Mouse (Mus musculus) MEL (cell line): ENCODE results near the gene Lamb3. TPM values are rescaled to one million over a fixed set of nuclear protein-coding genes. Genes with fewer than 3 reads are reported as not detected.

Source experiments
- DNase-seq: peaks from one replicate; pipeline ENCODE4 v3.0.0; 2011; ENCODE audit warnings: low read depth, low spot score
- H3K27ac ChIP-seq: 2 replicates; pipeline ENCODE4 v1.5.1; 2012; ENCODE audit warnings: low read depth, mild to moderate bottlenecking, control low read depth, low read length, moderate library complexity; ENCODE audit not compliant: control insufficient read depth
- H3K27me3 ChIP-seq, 2 experiments: fragments of 150-350 bp in 1 of 2; sonication (generic) in 1 of 2; 2 replicates each; pipeline ENCODE4 v1.6.1; 2012; ENCODE audit warnings: low read length in 2 of 2, mild to moderate bottlenecking in 2 of 2, improper control_type of control experiment in 1 of 2, moderate library complexity in 1 of 2; ENCODE audit not compliant: insufficient read depth in 2 of 2, control insufficient read depth in 1 of 2
- H3K36me3 ChIP-seq, 2 experiments: 2 replicates each; pipeline ENCODE4 v1.6.1; 2012 to 2014; ENCODE audit warnings: low read length in 2 of 2, improper control_type of control experiment in 1 of 2, inconsistent platforms in 1 of 2, mild to moderate bottlenecking in 1 of 2; ENCODE audit not compliant: insufficient read depth in 2 of 2, control insufficient read depth in 1 of 2
- H3K4me1 ChIP-seq, 2 experiments: fragments of 150-350 bp in 1 of 2; sonication (generic) in 1 of 2; 2 replicates each; pipeline ENCODE4 v1.6.1; 2012; ENCODE audit warnings: low read length in 2 of 2, improper control_type of control experiment in 1 of 2, mild to moderate bottlenecking in 1 of 2; ENCODE audit not compliant: insufficient read depth in 2 of 2, control insufficient read depth in 1 of 2
- H3K4me3 ChIP-seq, 2 experiments: fragments of 150-350 bp in 1 of 2; sonication (generic) in 1 of 2; 2 replicates each; pipeline ENCODE4 v1.5.1; 2012; ENCODE audit warnings: low read depth in 2 of 2, low read length in 2 of 2, mild to moderate bottlenecking in 2 of 2, moderate library complexity in 2 of 2, control low read depth in 1 of 2, improper control_type of control experiment in 1 of 2; ENCODE audit not compliant: control insufficient read depth in 1 of 2, insufficient read depth in 1 of 2
- H3K79me2 ChIP-seq: 2 replicates; pipeline ENCODE4 v1.6.1; 2012; ENCODE audit warnings: mild to moderate bottlenecking, low read length, moderate library complexity; ENCODE audit not compliant: control insufficient read depth, poor library complexity, insufficient read depth
- H3K9ac ChIP-seq: 2 replicates; pipeline ENCODE4 v1.6.1; 2012; ENCODE audit warnings: low read depth, mild to moderate bottlenecking, control low read depth, low read length, moderate library complexity; ENCODE audit not compliant: control insufficient read depth, poor library complexity, severe bottlenecking
- H3K9me3 ChIP-seq: fragments of 150-350 bp; sonication (generic); replicated peaks from 2 replicates; pipeline ENCODE4 v1.6.1; 2012; ENCODE audit warnings: mild to moderate bottlenecking, low read length, improper control_type of control experiment, moderate library complexity; ENCODE audit not compliant: insufficient read depth
- BHLHE40 ChIP-seq: IDR thresholded peaks from 2 replicates; pipeline ENCODE4 v1.6.1; 2012; ENCODE audit warnings: low read depth, mild to moderate bottlenecking, inconsistent platforms, low read length, improper control_type of control experiment, borderline replicate concordance
- CHD2 ChIP-seq: IDR thresholded peaks from 2 replicates; pipeline ENCODE4 v1.6.1; 2011; ENCODE audit warnings: low read length, improper control_type of control experiment
- E2F4 ChIP-seq: IDR thresholded peaks from 2 replicates; pipeline ENCODE4 v1.6.1; 2011; ENCODE audit warnings: low read depth, low read length, improper control_type of control experiment, borderline replicate concordance
- ELF1 ChIP-seq: IDR thresholded peaks from 2 replicates; pipeline ENCODE4 v1.6.1; 2014; ENCODE audit warnings: low read depth, mild to moderate bottlenecking, inconsistent platforms, low read length, improper control_type of control experiment, moderate library complexity
- EP300 ChIP-seq, 2 experiments: IDR thresholded peaks; 2 replicates each; pipeline ENCODE4 v1.6.1; 2011; ENCODE audit warnings: improper control_type of control experiment in 2 of 2, low read length in 2 of 2, low read depth in 1 of 2, mild to moderate bottlenecking in 1 of 2
- GABPA ChIP-seq: IDR thresholded peaks from 2 replicates; pipeline ENCODE4 v1.6.1; 2012; ENCODE audit warnings: low read depth, mild to moderate bottlenecking, inconsistent platforms, low read length, improper control_type of control experiment, moderate library complexity
- GATA1 ChIP-seq: IDR thresholded peaks from 2 replicates; pipeline ENCODE4 v1.6.1; 2011; ENCODE audit warnings: low read depth, low read length, improper control_type of control experiment
- HCFC1 ChIP-seq: IDR thresholded peaks from 2 replicates; pipeline ENCODE4 v1.6.1; 2012; ENCODE audit warnings: low read depth, mild to moderate bottlenecking, inconsistent platforms, low read length, improper control_type of control experiment, moderate library complexity
- KAT2A ChIP-seq: conservative IDR thresholded peaks from 2 replicates; pipeline ENCODE4 v1.6.1; 2012; ENCODE audit warnings: low read depth, low read length, improper control_type of control experiment, inconsistent platforms
- MAZ ChIP-seq: IDR thresholded peaks from 2 replicates; pipeline ENCODE4 v1.6.1; 2012; ENCODE audit warnings: low read depth, mild to moderate bottlenecking, inconsistent platforms, low read length, improper control_type of control experiment
- MEF2A ChIP-seq: IDR thresholded peaks from 2 replicates; pipeline ENCODE4 v1.6.1; 2014; ENCODE audit warnings: low read depth, mild to moderate bottlenecking, inconsistent platforms, low read length, improper control_type of control experiment; ENCODE audit not compliant: poor library complexity, insufficient replicate concordance, severe bottlenecking; ENCODE audit errors: extremely low read depth
- MXI1 ChIP-seq: IDR thresholded peaks from 2 replicates; pipeline ENCODE4 v1.6.1; 2011; ENCODE audit warnings: mild to moderate bottlenecking, low read depth, low read length, improper control_type of control experiment
- RAD21 ChIP-seq: IDR thresholded peaks from 2 replicates; pipeline ENCODE4 v1.6.1; 2011; ENCODE audit warnings: mild to moderate bottlenecking, low read depth, low read length, improper control_type of control experiment
- RCOR1 ChIP-seq: IDR thresholded peaks from 2 replicates; pipeline ENCODE4 v1.6.1; 2012; ENCODE audit warnings: low read depth, mild to moderate bottlenecking, inconsistent platforms, low read length, improper control_type of control experiment
- SIN3A ChIP-seq: IDR thresholded peaks from 2 replicates; pipeline ENCODE4 v1.6.1; 2012; ENCODE audit warnings: low read length, improper control_type of control experiment, inconsistent platforms
- SMC3 ChIP-seq: IDR thresholded peaks from 2 replicates; pipeline ENCODE4 v1.6.1; 2011; ENCODE audit warnings: low read depth, low read length, improper control_type of control experiment
- TAL1 ChIP-seq: IDR thresholded peaks from 2 replicates; pipeline ENCODE4 v1.6.1; 2012; ENCODE audit warnings: mild to moderate bottlenecking, inconsistent platforms, low read length, moderate library complexity, mixed read lengths
- TBP ChIP-seq: IDR thresholded peaks from 2 replicates; pipeline ENCODE4 v1.8.0; 2011; ENCODE audit warnings: low read depth, low read length, improper control_type of control experiment
- TCF12 ChIP-seq: IDR thresholded peaks from 2 replicates; pipeline ENCODE4 v1.6.1; 2014; ENCODE audit warnings: low read depth, mild to moderate bottlenecking, inconsistent platforms, low read length, improper control_type of control experiment, moderate library complexity
- USF2 ChIP-seq, 2 experiments: IDR thresholded peaks; 2 replicates each; pipeline ENCODE4 v1.6.1; 2011 to 2012; ENCODE audit warnings: improper control_type of control experiment in 2 of 2, low read length in 2 of 2, borderline replicate concordance in 1 of 2, inconsistent platforms in 1 of 2, low read depth in 1 of 2, mild to moderate bottlenecking in 1 of 2; ENCODE audit not compliant: insufficient read depth in 1 of 2
- ZC3H11A ChIP-seq: IDR thresholded peaks from 2 replicates; pipeline ENCODE4 v1.6.1; 2012; ENCODE audit warnings: low read depth, mild to moderate bottlenecking, inconsistent platforms, low read length, improper control_type of control experiment
- polyA plus RNA-seq, 2 experiments: library from polyadenylated mRNA; stranded (reverse) in 1 of 2; unstranded in 1 of 2; fragments of >175 nt in 1 of 2; fragments of >200 nt in 1 of 2; gene quantifications; 2 replicates each; pipeline versions ENCODE4 v1.2.1 to v1.2.4; 2012; ENCODE audit warnings: low replicate concordance in 2 of 2, low read depth in 1 of 2; ENCODE audit not compliant: insufficient read length in 2 of 2, insufficient read depth in 1 of 2, missing spikeins in 1 of 2
- total RNA-seq: library from RNA; depleted of rRNA; stranded (reverse); fragments of 300-350 nt; gene quantifications from 2 replicates; pipeline ENCODE4 v1.2.3, GENCODE M21; 2012

Gene Lamb3
- total and polyA plus RNA-seq, 3 experiments: 0.03 to 0.35 TPM; not detected in 1

DNA sequence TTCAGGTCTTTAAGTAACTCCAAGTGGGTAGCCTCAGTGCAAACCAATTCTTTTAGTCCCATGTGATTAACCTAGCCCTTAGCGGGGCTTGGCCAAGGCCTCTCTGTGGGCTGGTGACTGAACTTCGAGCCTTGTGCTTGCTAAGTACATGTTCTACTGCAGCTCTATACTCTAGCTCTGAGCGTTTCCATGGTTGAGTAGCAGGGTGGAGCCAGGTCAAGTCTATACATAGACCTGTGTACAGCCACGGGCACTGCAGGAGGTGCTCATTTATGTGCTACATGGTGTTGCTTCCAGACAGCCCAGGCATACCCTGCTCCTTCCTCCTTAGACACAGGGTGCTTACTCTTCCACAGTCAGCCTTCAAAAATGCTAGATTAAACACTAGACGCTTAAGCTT lies 88.4 kb downstream of the Lamb3 start:
- no peak overlapping the region for H3K9ac ChIP-seq

DNA sequence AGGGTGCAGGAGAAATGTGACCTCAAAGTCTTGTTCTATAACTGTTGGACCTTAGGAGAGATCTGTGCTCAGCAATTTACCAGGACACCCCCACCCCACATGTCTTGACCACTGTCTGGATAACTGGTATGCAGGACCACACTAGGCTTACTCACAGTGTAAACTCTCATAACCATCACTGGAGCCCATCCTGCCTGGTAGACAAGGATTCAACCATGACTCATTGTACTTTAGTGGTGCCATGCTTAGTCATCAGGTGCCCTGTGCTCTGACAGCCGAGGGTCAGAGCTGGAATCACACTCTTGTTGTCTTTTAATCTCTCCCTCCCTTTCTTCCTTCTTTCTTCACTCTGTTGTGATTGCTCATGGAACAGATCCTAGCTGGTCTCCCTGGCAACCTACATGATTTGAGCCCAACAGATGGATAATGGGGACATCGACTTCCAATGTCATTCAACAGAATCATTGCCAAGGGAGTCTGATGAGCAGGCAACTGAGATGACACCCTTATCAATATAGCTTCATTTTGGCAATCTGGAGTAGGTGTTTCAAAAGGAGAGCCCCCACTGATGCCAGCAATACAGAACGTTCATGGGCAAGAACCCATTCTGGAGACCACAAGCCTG lies 90.8 kb downstream of the Lamb3 start:
- Histone ChIP-seq H3K36me3 (no peaks in the 10 kb centered on the region), H3K27ac (no peak overlapping the region), H3K79me2 (no peaks in the 10 kb centered on the region), H3K9ac (no peak overlapping the region), H3K4me1 (no peaks in the 10 kb centered on the region), H3K9me3 (no peaks in the 10 kb centered on the region), H3K27me3 (no peaks in the 10 kb centered on the region; a peak in 1 of 4 replicates), H3K4me3 (no peak overlapping the region)
- TF ChIP-seq E2F4 (no peak), KAT2A (no peak), SMC3 (no peak), RCOR1 (no peak), TAL1 (no peak), GABPA (no peak), RAD21 (no peak), USF2 (IDR thresholded peaks at IDR 0.05; ENCODE audit: borderline replicate concordance in 1 of 2, insufficient read depth in 1 of 2, low read depth in 1 of 2, low read length in 2 of 2) (no peak), ZC3H11A (no peak)
- no peak for DNase-seq

More for the DNA sequence above, 88.4 kb downstream of the Lamb3 start:
- Histone ChIP-seq H3K36me3 (no peaks in the 10 kb centered on the region), H3K79me2 (no peaks in the 10 kb centered on the region), H3K4me3 (no peak overlapping the region), H3K27ac (no peak overlapping the region), H3K27me3 (no peaks in the 10 kb centered on the region; a peak in 1 of 4 replicates), H3K4me1 (no peaks in the 10 kb centered on the region), H3K9me3 (no peaks in the 10 kb centered on the region)
- TF ChIP-seq BHLHE40: no peak
- no peak for TF ChIP-seq GATA1
- no peak for TF ChIP-seq TBP
- DNase-seq: no peak

DNA sequence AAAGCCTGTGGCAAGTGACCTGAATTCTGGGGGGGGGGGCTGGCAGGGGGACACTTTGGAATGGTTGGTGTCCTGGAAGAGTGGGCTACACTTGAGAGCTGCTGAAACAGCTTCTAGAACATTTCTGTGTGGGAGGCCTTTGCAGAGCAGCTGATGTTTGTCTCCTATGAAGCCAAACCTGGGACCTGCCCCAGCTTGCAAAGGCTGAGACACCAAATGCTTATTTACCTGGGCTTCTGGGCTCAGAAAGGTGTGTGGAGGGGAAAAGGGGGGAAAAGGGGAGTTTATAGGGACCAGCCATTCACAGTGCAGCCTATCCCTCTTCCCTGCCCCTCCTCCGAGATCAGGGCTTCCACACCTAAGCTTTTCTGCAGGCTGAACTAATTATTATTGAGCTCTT lies 92.5 kb downstream of the Lamb3 start:
- no peak overlapping the region for H3K4me3 ChIP-seq
- H3K36me3 ChIP-seq: no peaks in the 10 kb centered on the region
- H3K9ac ChIP-seq: no peak overlapping the region
- DNase-seq: no peak
- no peaks in the 10 kb centered on the region; a peak in 1 of 4 replicates for H3K27me3 ChIP-seq
- no peaks in the 10 kb centered on the region for H3K4me1 ChIP-seq
- TF ChIP-seq MXI1 (no peak), USF2 (IDR thresholded peaks at IDR 0.05; ENCODE audit: borderline replicate concordance in 1 of 2, insufficient read depth in 1 of 2, low read depth in 1 of 2, low read length in 2 of 2) (no peak), TAL1 (no peak), TBP (no peak), RAD21 (no peak), CHD2 (no peak), HCFC1 (no peak), SMC3 (no peak), SIN3A (no peak), MAZ (no peak), TCF12 (no peak), KAT2A (no peak), MEF2A (no peak), EP300 (IDR thresholded peaks at IDR 0.05; ENCODE audit: low read depth in 1 of 2, low read length in 2 of 2) (no peak), RCOR1 (no peak), GABPA (no peak), E2F4 (no peak), ELF1 (no peak)
- no peak overlapping the region for H3K27ac ChIP-seq
- no peaks in the 10 kb centered on the region for H3K9me3 ChIP-seq
- no peaks in the 10 kb centered on the region for H3K79me2 ChIP-seq
